Mouse (Mus musculus) heart, embryonic 15.5 days (tissue): ENCODE results near the gene Hist2h2aa2. TPM values are rescaled to one million over a fixed set of nuclear protein-coding genes. Genes with fewer than 3 reads are reported as not detected.
A peak's percentile ranks its signal among the peaks of the same experiment; 100 is the strongest.
"Not testable (repeated sequence)": the region's sequence is repeated elsewhere in the genome, so short reads cannot be mapped to it uniquely, and the experiment has no call there.

ENCODE experiments used
- ATAC-seq: fragments of 200-750 bp; cut with Nextera tagmentation; replicated peaks from 2 replicates; pipeline ENCODE4 v1.8.0; 2017; ENCODE audit warnings: low read depth, moderate TSS enrichment; ENCODE audit not compliant: insufficient number of reproducible peaks, insufficient read depth, low FRiP score
- H3K27ac ChIP-seq: fragments of 300-500 bp; sonication (generic); 2 replicates; pipeline ENCODE4 v1.5.1; 2015; ENCODE audit warnings: mild to moderate bottlenecking, inconsistent platforms
- H3K27me3 ChIP-seq: fragments of 300-500 bp; sonication (generic); 2 replicates; pipeline ENCODE4 v1.6.1; 2015; ENCODE audit warnings: inconsistent platforms
- H3K36me3 ChIP-seq: fragments of 300-500 bp; sonication (generic); 2 replicates; pipeline ENCODE4 v1.6.1; 2015; ENCODE audit warnings: mild to moderate bottlenecking, inconsistent platforms
- H3K4me1 ChIP-seq: fragments of 300-500 bp; sonication (generic); replicated peaks from 2 replicates; pipeline ENCODE4 v1.6.1; 2015; ENCODE audit warnings: inconsistent platforms
- H3K4me2 ChIP-seq: fragments of 300-500 bp; sonication (generic); 2 replicates; pipeline ENCODE4 v1.6.1; 2015; ENCODE audit warnings: inconsistent platforms, mild to moderate bottlenecking, moderate library complexity
- H3K4me3 ChIP-seq: fragments of 300-500 bp; sonication (generic); 2 replicates; pipeline ENCODE4 v1.5.1; 2015; ENCODE audit warnings: mild to moderate bottlenecking, inconsistent platforms
- H3K9ac ChIP-seq: fragments of 300-500 bp; sonication (generic); 2 replicates; pipeline ENCODE4 v1.6.1; 2015; ENCODE audit warnings: mild to moderate bottlenecking, inconsistent platforms
- H3K9me3 ChIP-seq: fragments of 300-500 bp; sonication (generic); replicated peaks from 2 replicates; pipeline ENCODE4 v1.6.1; 2016; ENCODE audit warnings: inconsistent platforms
- WGBS: fragments of 180-500 bp; shearing (Covaris S2); methylation state at CpG from one replicate; pipeline ENCODE4 v1.1.7; 2015; ENCODE audit warnings: mixed read lengths; 5-methylcytosine and 5-hydroxymethylcytosine counted together
- polyA plus RNA-seq: library from polyadenylated mRNA; unstranded; fragments of >200 nt; fragmentation: Nextera tagmentation; extraction: Ambion mirVana; gene quantifications from 2 replicates; pipeline ENCODE4 v1.2.1, GENCODE M21; 2015

Hist2h2aa2 gene
- 37.0 and 45.9 TPM in 2 replicates for polyA plus RNA-seq

- ATAC-seq = peak; percentile 85
- Histone ChIP-seq H3K4me2 (peak within 1 kb of the TSS; percentile 56), H3K4me1 (peaks cover 35% of the 10 kb centered on the region), H3K4me3 (peak within 1 kb of the TSS; percentile 44), H3K9ac (peak within 1 kb of the TSS; percentile 52), H3K27ac (peak within 1 kb of the TSS; percentile 87)
- H3K27me3 ChIP-seq, H3K9me3 ChIP-seq, H3K36me3 ChIP-seq: not testable (repeated sequence)
- WGBS = 3% methylated on average over 47 of the region's 85 CpGs
Observed at GRCm38 (mm10) chr3:96239949-96240798, at the start of gene Hist2h2aa2. Hist2h2aa2 (minus strand) TSS chr3:96240276.

- peaks cover 2% of the 10 kb centered on the region; the same call in 1 of the 2 replicates for H3K4me1 ChIP-seq
- no peaks in the 10 kb centered on the region for H3K36me3 ChIP-seq
- no peaks in the 10 kb centered on the region for H3K9me3 ChIP-seq
- no peak overlapping the region for H3K9ac ChIP-seq
- H3K4me3 ChIP-seq = no peak overlapping the region
- WGBS = 72% methylated on average over 3 of the region's 3 CpGs
- H3K27me3 ChIP-seq = peaks cover 10% of the 10 kb centered on the region; the same call in 1 of the 2 replicates
- no peak overlapping the region for H3K27ac ChIP-seq
- H3K4me2 ChIP-seq = no peak overlapping the region
- no peak for ATAC-seq
Observed at GRCm38 (mm10) chr3:96289201-96289600, 49.1 kb upstream of the Hist2h2aa2 start.

DNA sequence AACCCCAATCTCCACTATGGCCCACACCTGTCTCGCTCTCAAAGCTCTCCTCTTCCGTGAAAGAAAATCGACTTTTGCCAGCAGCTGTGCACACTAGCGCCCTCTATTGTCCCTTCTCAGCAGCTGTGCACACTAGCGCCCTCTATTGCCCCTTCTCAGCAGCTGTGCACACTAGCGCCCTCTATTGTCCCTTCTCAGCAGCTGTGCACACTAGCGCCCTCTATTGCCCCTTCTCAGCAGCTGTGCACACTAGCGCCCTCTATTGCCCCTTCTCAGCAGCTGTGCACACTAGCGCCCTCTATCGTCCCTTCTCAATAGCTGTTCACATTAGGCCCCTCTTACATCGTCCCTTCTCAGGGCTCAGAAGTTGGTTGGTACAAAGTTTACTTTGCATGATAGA is 47.3 kb upstream of the Hist2h2aa2 start:
- ATAC-seq, H3K4me3 ChIP-seq, H3K27ac ChIP-seq, H3K4me2 ChIP-seq, H3K9ac ChIP-seq, H3K36me3 ChIP-seq, H3K9me3 ChIP-seq, H3K4me1 ChIP-seq: not testable (repeated sequence)
- H3K27me3 ChIP-seq = peaks cover 19% of the 10 kb centered on the region
- 87% methylated on average over 11 of the region's 11 CpGs for WGBS

DNA sequence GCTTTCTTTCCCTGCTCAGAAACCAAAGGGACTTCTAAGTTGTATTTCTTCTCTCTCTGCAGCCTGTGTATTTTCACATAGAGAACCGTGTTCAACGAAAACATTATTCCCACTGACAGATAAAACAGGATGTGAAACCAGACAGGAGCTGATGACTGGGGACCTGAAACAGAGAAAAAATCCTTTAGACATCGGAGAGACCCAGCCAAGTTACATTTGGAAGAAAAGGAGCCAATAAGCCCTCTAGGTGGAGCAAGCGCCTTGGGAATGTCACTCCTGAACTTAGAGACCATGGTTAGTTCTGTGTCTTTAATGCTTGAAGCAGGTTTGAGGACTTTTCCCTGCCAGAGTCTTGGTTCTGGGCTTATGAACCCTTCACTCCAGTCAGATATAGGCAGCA is 44.4 kb upstream of the Hist2h2aa2 start:
- Histone ChIP-seq H3K4me2 (peak overlapping the region; percentile 39), H3K9ac (no peak overlapping the region), H3K27ac (no peak overlapping the region), H3K9me3 (no peaks in the 10 kb centered on the region), H3K4me3 (peak overlapping the region; percentile 8; the same call in 1 of the 2 replicates), H3K27me3 (peaks cover 19% of the 10 kb centered on the region), H3K4me1 (peaks cover 8% of the 10 kb centered on the region; the same call in 1 of the 2 replicates), H3K36me3 (no peaks in the 10 kb centered on the region)
- no peak for ATAC-seq
- WGBS = 13% methylated on average over 4 of the region's 4 CpGs

DNA sequence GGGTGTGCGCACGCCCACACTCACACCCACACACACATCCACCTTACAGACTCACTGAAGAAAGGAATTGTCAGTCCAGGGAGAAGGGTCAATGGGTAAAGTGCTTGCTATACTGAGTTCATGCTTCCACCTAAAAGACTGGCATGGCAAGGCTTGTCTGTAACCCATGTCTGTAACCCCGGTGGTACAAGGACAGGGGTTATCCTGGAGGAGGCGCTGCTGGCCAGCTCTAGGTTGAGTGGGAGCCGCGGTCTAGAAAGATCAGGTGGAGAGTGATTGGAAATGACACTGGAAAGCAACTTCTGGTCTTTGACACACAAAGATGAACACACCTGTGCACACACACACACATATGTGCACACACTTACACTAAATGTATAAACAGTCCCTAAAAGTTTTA is 40.6 kb upstream of the Hist2h2aa2 start:
- no peaks in the 10 kb centered on the region for H3K9me3 ChIP-seq
- H3K27me3 ChIP-seq = peaks cover 17% of the 10 kb centered on the region
- H3K4me3 ChIP-seq = no peak overlapping the region
- no peak overlapping the region for H3K4me2 ChIP-seq
- 49% methylated on average over 6 of the region's 6 CpGs for WGBS
- ATAC-seq = no peak
- peaks cover 16% of the 10 kb centered on the region for H3K4me1 ChIP-seq
- no peaks in the 10 kb centered on the region for H3K36me3 ChIP-seq
- H3K9ac ChIP-seq = no peak overlapping the region
- no peak overlapping the region for H3K27ac ChIP-seq

DNA sequence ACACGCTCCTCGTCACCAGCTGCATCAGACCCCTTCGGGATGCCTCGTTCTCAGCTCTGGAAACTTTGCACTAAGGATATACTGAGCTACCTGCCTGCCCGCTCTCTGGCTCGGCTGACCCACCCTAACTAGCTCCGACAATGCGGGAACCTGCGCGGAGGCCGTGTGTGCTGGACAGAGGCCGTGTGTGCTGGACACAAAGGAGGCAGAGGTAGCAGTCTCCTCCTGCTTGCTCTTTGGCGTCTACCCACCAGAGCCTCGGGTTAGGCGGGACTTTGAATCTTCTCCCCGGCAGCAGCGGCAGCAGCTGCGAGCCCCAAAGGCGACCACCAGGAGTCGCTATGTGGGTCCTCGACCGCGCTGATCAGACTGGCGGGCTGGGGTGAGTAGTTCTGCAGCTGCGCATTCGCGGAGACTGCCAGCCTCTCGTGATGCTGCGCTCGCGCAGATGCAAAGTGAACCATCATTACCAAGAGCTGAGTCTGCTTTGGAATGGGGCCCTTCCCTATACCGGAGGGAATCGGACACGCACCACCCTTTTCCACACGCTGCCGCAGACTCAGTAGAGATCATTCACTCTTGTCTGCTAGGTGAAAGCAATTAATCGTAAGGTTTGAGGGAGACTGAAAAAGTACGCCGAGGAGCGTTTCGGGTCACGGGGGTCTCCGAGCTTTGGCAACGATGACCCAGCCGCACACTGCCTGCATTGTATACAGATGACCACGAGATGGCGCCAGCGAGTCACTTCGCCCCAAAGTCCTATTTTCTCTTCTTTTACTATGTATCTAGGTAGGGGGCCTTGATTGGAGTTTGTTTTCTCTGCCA is 37.9 kb upstream of the Hist2h2aa2 start:
- Histone ChIP-seq H3K4me3 (peak overlapping the region; percentile 56), H3K9ac (peak overlapping the region; percentile 50), H3K4me1 (peaks cover 9% of the 10 kb centered on the region), H3K27ac (peak overlapping the region; percentile 77), H3K9me3 (no peaks in the 10 kb centered on the region), H3K4me2 (peak overlapping the region; percentile 81), H3K27me3 (peaks cover 5% of the 10 kb centered on the region), H3K36me3 (no peaks in the 10 kb centered on the region)
- peak; percentile 91 for ATAC-seq
- WGBS = under 1% methylated on average over 49 of the region's 49 CpGs

DNA sequence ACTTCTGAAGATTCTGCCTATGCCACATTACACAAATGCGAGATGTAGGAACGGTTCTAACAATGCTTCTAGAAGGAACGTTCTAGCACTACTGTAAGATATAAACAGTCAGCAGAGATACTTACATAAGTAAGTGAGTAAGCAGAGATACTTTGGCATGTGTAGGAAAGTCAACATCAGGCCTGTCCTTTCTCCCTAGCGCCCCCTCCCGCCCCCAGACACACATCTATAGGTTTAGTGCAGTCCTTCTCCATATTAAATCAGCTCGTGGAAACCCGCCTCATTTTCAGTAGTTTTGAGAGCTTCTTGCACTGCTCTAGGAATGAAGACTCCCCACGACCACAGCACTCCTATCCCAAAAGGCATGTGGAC is 37.3 kb upstream of the Hist2h2aa2 start:
- peaks cover 9% of the 10 kb centered on the region for H3K4me1 ChIP-seq
- H3K4me2 ChIP-seq = peak overlapping the region; percentile 81
- H3K9me3 ChIP-seq = no peaks in the 10 kb centered on the region
- whole genome bisulfite sequencing = 17% methylated on average over 8 of the region's 8 CpGs
- peak overlapping the region; percentile 56 for H3K4me3 ChIP-seq
- H3K27ac ChIP-seq = peak overlapping the region; percentile 77
- H3K9ac ChIP-seq = peak overlapping the region; percentile 50
- peak; percentile 25; the same call in 1 of the 2 replicates for ATAC-seq
- H3K36me3 ChIP-seq = no peaks in the 10 kb centered on the region
- peaks cover 4% of the 10 kb centered on the region; the same call in 1 of the 2 replicates for H3K27me3 ChIP-seq

GRCm38 (mm10) chr3:96273591-96274465 is 33.8 kb upstream of the Hist2h2aa2 start:
- Histone ChIP-seq H3K9ac (no peak overlapping the region), H3K27ac (no peak overlapping the region), H3K36me3 (no peaks in the 10 kb centered on the region), H3K9me3 (no peaks in the 10 kb centered on the region), H3K4me3 (no peak overlapping the region), H3K27me3 (peaks cover 4% of the 10 kb centered on the region; the same call in 1 of the 2 replicates), H3K4me1 (peaks cover 15% of the 10 kb centered on the region), H3K4me2 (no peak overlapping the region)
- no peak for ATAC-seq
- WGBS = 76% methylated on average over 17 of the region's 17 CpGs

DNA sequence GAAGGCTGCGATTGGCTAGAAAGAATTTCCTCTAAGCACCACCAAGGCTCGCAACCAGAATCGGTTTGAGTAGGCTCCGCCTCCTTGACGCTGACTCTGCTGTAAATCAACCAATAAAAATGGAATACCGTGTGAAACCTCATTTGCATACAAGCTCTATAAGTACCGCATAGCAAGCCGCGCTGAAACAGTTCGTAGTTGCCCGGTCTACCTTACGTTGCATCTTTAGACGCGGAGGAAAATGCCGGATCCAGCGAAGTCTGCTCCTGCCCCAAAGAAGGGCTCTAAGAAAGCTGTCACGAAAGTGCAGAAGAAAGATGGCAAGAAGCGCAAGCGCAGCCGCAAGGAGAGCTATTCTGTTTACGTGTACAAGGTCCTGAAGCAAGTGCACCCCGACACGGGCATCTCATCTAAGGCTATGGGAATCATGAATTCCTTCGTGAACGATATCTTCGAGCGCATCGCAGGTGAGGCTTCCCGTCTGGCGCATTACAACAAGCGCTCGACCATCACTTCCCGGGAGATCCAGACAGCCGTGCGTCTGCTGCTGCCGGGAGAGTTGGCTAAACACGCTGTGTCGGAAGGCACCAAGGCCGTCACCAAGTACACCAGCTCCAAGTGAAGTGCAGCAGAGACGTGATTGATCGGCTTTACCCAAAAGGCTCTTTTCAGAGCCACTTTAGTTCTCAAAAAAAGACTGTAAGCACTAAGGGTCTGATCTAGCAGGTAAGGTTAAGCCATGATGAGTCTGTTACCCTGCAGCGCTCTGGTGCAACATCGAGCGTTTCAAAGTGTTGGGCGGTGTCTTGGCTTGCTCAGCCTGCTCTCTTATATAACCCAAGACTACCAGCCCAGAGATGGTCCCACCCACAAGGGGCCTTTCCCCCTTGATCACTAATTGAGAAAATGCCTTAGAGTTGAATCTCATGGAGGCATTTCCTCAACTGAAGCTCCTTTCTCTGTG is 29.7 kb upstream of the Hist2h2aa2 start, which contains the start of gene Hist2h2bb:
Gene Hist2h2bb (plus strand): TSS at position 242 of the 964 bp plus-strand sequence.
- H3K9me3 ChIP-seq = no peaks in the 10 kb centered on the region
- peak; percentile 94 for ATAC-seq
- H3K4me1 ChIP-seq = peaks cover 14% of the 10 kb centered on the region
- peak within 1 kb of the TSS; percentile 54 for H3K4me3 ChIP-seq
- no peaks in the 10 kb centered on the region for H3K27me3 ChIP-seq
- peak within 1 kb of the TSS; percentile 63 for H3K9ac ChIP-seq
- H3K27ac ChIP-seq = peak within 1 kb of the TSS; percentile 96
- H3K36me3 ChIP-seq = no peaks in the 10 kb centered on the region
- H3K4me2 ChIP-seq = peak within 1 kb of the TSS; percentile 82
- under 1% methylated on average over 45 of the region's 45 CpGs for WGBS
